Mouse (Mus musculus): Measurements from ENCODE around the gene Mdh1b.

DNA sequence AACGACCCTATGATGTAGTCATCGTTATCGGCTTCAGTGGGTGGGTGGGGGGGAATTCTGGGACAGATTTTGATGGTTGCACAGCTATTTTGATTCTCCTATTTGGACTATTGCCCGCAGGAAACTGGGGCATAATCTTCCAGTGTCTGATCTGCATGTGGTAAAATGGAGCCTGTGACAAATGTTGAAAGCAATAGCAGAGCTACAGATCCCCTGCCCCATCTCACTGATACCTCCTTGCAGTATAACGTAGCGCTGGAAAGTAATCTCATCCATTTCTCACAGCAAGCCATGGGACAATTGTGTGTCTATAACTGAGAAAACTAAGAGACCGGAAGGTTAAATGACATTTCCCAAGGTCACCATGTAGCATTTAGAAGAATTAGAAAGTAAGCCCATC, 34.3 kb upstream of the Mdh1b start:
- no peak for TF ChIP-seq CTCF (IDR thresholded peaks at IDR 0.05; ENCODE audit: control insufficient read depth, insufficient read depth, insufficient read length)
- no peak for TF ChIP-seq CEBPB (IDR thresholded peaks at IDR 0.05; ENCODE audit: low read depth)
- no peak for TF ChIP-seq USF1 (IDR thresholded peaks at IDR 0.05; ENCODE audit: low read depth)
- no peak for TF ChIP-seq MYOG (IDR thresholded peaks at IDR 0.05; ENCODE audit: control insufficient read depth, extremely low read depth, insufficient read length)

Measured in C2C12 (cell line).